ENCODE assay signal across 1 mouse cellular context in genomic region chr11:5836126-5836525, GRCm38 (mm10).
TF ChIP-seq lines count a peak whose summit lies in the region.

No protein-coding gene starts in this region.

TF ChIP-seq in MEL, 35 proteins besides CTCF, POLR2A, EP300 and RAD21:
- TF ChIP-seq ZMIZ1 (IDR thresholded peaks at IDR 0.05; ENCODE audit: low read depth, low read length) (no peak), ZNF384 (IDR thresholded peaks at IDR 0.05; ENCODE audit: low read depth, low read length) (no peak), MAFK (IDR thresholded peaks at IDR 0.05; ENCODE audit: borderline replicate concordance, low read depth, low read length) (no peak), CHD2 (IDR thresholded peaks at IDR 0.05; ENCODE audit: low read length) (no peak), NRF1 (IDR thresholded peaks at IDR 0.05; ENCODE audit: insufficient read depth, low read depth, low read length, poor library complexity, severe bottlenecking) (no peak), TCF12 (IDR thresholded peaks at IDR 0.05; ENCODE audit: low read depth, low read length) (no peak), BHLHE40 (IDR thresholded peaks at IDR 0.05; ENCODE audit: borderline replicate concordance, low read depth, low read length) (no peak)
